Mouse (Mus musculus) liver, embryonic 11.5 days (tissue): ENCODE measurements around the gene Carmil1. TPM values are rescaled to one million over a fixed set of nuclear protein-coding genes. Genes with fewer than 3 reads are reported as not detected.

Experiments used
- ATAC-seq: fragments of 200-750 bp; cut with Nextera tagmentation; replicated peaks from 2 replicates; pipeline ENCODE4 v1.8.0; 2017; ENCODE audit warnings: moderate number of reproducible peaks, mild to moderate bottlenecking, moderate TSS enrichment, moderate library complexity; ENCODE audit not compliant: low FRiP score
- DNase-seq: peaks from one replicate; pipeline ENCODE4 v3.0.0-alpha.2; 2017; ENCODE audit warnings: low spot score
- H3K27ac ChIP-seq: fragments of 300-500 bp; sonication (generic); 2 replicates; pipeline ENCODE4 v1.5.1; 2014; ENCODE audit warnings: mild to moderate bottlenecking, low read depth, low read length, control low read depth
- H3K27me3 ChIP-seq: fragments of 300-500 bp; sonication (generic); replicated peaks from 2 replicates; pipeline ENCODE4 v1.6.1; 2014; ENCODE audit warnings: low read length, mixed read lengths; ENCODE audit not compliant: control insufficient read depth, insufficient read depth
- H3K36me3 ChIP-seq: fragments of 300-500 bp; sonication (generic); 2 replicates; pipeline ENCODE4 v1.6.1; 2014; ENCODE audit warnings: mild to moderate bottlenecking, low read length, moderate library complexity, mixed read lengths; ENCODE audit not compliant: control insufficient read depth, insufficient read depth
- H3K4me1 ChIP-seq: fragments of 300-500 bp; sonication (generic); replicated peaks from 2 replicates; pipeline ENCODE4 v1.6.1; 2014; ENCODE audit warnings: low read length, mixed read lengths; ENCODE audit not compliant: control insufficient read depth, insufficient read depth
- H3K4me2 ChIP-seq: fragments of 300-500 bp; sonication (generic); 2 replicates; pipeline ENCODE4 v1.6.1; 2014; ENCODE audit warnings: mild to moderate bottlenecking, control low read depth, moderate library complexity
- H3K4me3 ChIP-seq: fragments of 300-500 bp; sonication (generic); 2 replicates; pipeline ENCODE4 v1.5.1; 2014; ENCODE audit warnings: low read depth, low read length, control low read depth
- H3K9ac ChIP-seq: fragments of 300-500 bp; sonication (generic); 2 replicates; pipeline ENCODE4 v1.6.1; 2014; ENCODE audit warnings: low read depth, low read length, control low read depth
- H3K9me3 ChIP-seq: fragments of 300-500 bp; sonication (generic); 2 replicates; pipeline ENCODE4 v1.6.1; 2016; ENCODE audit warnings: low read length, inconsistent platforms, mixed read lengths; ENCODE audit not compliant: control insufficient read depth
- WGBS: fragments of 180-500 bp; shearing (Covaris S2); extraction: QIAGEN DNeasy Blood & Tissue Kit; methylation state at CpG from one replicate; pipeline ENCODE4 v1.1.7; 2014; 5-methylcytosine and 5-hydroxymethylcytosine counted together
- polyA plus RNA-seq: library from polyadenylated mRNA; unstranded; fragments of >200 nt; fragmentation: Nextera tagmentation; extraction: Ambion mirVana; gene quantifications from 2 replicates; pipeline ENCODE4 v1.2.1, GENCODE M21; 2014

Carmil1 gene
- polyA plus RNA-seq, 1 experiment from 2014 or later, result 18.6 TPM

DNA sequence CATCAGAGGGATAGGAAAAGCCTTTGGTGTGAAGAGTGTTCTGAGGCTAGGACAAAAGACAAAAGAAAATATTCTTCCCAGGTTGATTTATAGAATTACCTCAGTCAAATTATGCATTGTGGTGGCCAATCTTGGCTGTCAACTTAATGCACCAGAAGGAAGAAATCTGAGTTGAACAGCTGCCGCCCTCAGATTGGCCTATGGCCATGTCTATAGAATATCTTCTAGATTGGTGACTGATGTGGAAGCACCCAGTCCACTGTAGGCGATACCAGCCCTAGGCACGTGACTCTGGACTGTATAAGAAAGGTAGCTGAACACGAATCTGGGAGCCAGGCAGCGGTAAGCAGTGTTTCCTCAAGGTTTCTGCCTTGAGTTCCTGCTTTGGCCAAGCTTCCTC is 134.1 kb downstream of the Carmil1 start:
- no peak overlapping the region for H3K4me3 ChIP-seq
- no peaks in the 10 kb centered on the region for H3K36me3 ChIP-seq
- no peaks in the 10 kb centered on the region for H3K9me3 ChIP-seq
- H3K27ac ChIP-seq, result no peak overlapping the region
- DNase-seq, result no peak
- no peak overlapping the region for H3K4me2 ChIP-seq
- no peaks in the 10 kb centered on the region for H3K4me1 ChIP-seq
- 83% methylated on average over 5 of the region's 5 CpGs for WGBS
- H3K27me3 ChIP-seq, result no peaks in the 10 kb centered on the region
- H3K9ac ChIP-seq, result no peak overlapping the region
- ATAC-seq, result no peak

DNA sequence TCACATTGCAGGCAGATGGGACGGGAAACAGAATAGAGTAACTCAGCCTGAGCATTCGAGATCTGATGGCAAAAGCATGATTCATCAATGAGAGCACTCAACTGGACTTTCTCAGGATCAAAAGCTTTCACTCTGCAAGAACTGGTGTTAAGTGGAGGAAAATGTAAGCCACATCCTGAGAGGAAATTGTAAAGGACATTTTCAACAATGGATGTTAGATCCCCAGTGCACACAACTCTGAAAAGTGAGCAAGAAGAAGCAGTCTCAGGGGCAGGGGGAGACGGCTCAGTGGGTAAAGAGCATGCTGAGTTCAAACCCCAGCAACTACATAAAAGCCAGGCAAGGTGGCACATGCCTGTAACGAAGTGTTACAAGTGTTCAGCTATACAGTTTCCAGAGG is 135.7 kb downstream of the Carmil1 start:
- Histone ChIP-seq H3K9ac (no peak overlapping the region), H3K27me3 (no peaks in the 10 kb centered on the region), H3K27ac (no peak overlapping the region), H3K9me3 (no peaks in the 10 kb centered on the region), H3K4me3 (no peak overlapping the region), H3K4me1 (no peaks in the 10 kb centered on the region), H3K36me3 (no peaks in the 10 kb centered on the region), H3K4me2 (no peak overlapping the region)
- ATAC-seq, result no peak
- DNase-seq, result no peak
- 63% methylated on average over 4 of the region's 4 CpGs for WGBS

GRCm38 (mm10) chr13:24144141-24144540 is 136.5 kb downstream of the Carmil1 start:
- Histone ChIP-seq H3K4me2 (no peak overlapping the region), H3K27me3 (no peaks in the 10 kb centered on the region), H3K4me3 (no peak overlapping the region), H3K36me3 (no peaks in the 10 kb centered on the region), H3K4me1 (no peaks in the 10 kb centered on the region), H3K27ac (no peak overlapping the region), H3K9me3 (no peaks in the 10 kb centered on the region), H3K9ac (no peak overlapping the region)
- whole genome bisulfite sequencing, result 48% methylated on average over 2 of the region's 2 CpGs
- no peak for DNase-seq
- no peak for ATAC-seq

- Histone ChIP-seq H3K9ac (no peak overlapping the region), H3K27ac (no peak overlapping the region), H3K36me3 (no peaks in the 10 kb centered on the region), H3K27me3 (no peaks in the 10 kb centered on the region), H3K4me3 (no peak overlapping the region), H3K4me2 (no peak overlapping the region), H3K9me3 (no peaks in the 10 kb centered on the region), H3K4me1 (peaks cover 3% of the 10 kb centered on the region; the same call in 1 of the 2 replicates)
- ATAC-seq, result no peak
- 83% methylated on average over 5 of the region's 5 CpGs for WGBS
- no peak for DNase-seq
Measured at GRCm38 (mm10) chr13:24136836-24137235, 143.8 kb downstream of the Carmil1 start.

- Histone ChIP-seq H3K27me3 (no peaks in the 10 kb centered on the region), H3K4me1 (peaks cover 3% of the 10 kb centered on the region; the same call in 1 of the 2 replicates), H3K9me3 (no peaks in the 10 kb centered on the region), H3K36me3 (no peaks in the 10 kb centered on the region), H3K27ac (no peak overlapping the region), H3K9ac (no peak overlapping the region), H3K4me2 (no peak overlapping the region), H3K4me3 (no peak overlapping the region)
- peak; percentile 54; the same call in 1 of the 2 replicates for ATAC-seq
- DNase-seq, result no peak
- 56% methylated on average over 21 of the region's 21 CpGs for WGBS
Measured at GRCm38 (mm10) chr13:24135282-24136230, 145.0 kb downstream of the Carmil1 start.

GRCm38 (mm10) chr13:24132866-24133265 is 147.7 kb downstream of the Carmil1 start:
- Histone ChIP-seq H3K4me3 (no peak overlapping the region), H3K4me2 (no peak overlapping the region), H3K27me3 (no peaks in the 10 kb centered on the region), H3K9ac (no peak overlapping the region), H3K4me1 (peaks cover 3% of the 10 kb centered on the region; the same call in 1 of the 2 replicates), H3K36me3 (no peaks in the 10 kb centered on the region), H3K27ac (no peak overlapping the region), H3K9me3 (no peaks in the 10 kb centered on the region)
- DNase-seq (no peak), ATAC-seq (no peak)
- WGBS, result 76% methylated on average over 3 of the region's 3 CpGs

- ATAC-seq (no peak), DNase-seq (no peak)
- H3K9me3 ChIP-seq, result no peaks in the 10 kb centered on the region
- no peak overlapping the region for H3K4me2 ChIP-seq
- H3K36me3 ChIP-seq, result no peaks in the 10 kb centered on the region
- no peak overlapping the region for H3K9ac ChIP-seq
- peaks cover 3% of the 10 kb centered on the region; the same call in 1 of the 2 replicates for H3K4me1 ChIP-seq
- H3K27ac ChIP-seq, result no peak overlapping the region
- 62% methylated on average over 5 of the region's 5 CpGs for WGBS
- no peak overlapping the region for H3K4me3 ChIP-seq
- no peaks in the 10 kb centered on the region for H3K27me3 ChIP-seq
Measured at GRCm38 (mm10) chr13:24131319-24131718, 149.3 kb downstream of the Carmil1 start.

GRCm38 (mm10) chr13:24130741-24131140 is 149.9 kb downstream of the Carmil1 start:
- H3K9me3 ChIP-seq, result no peaks in the 10 kb centered on the region
- 87% methylated on average over 2 of the region's 2 CpGs for WGBS
- H3K27ac ChIP-seq, result no peak overlapping the region
- no peaks in the 10 kb centered on the region for H3K27me3 ChIP-seq
- DNase-seq (no peak), ATAC-seq (no peak)
- H3K4me2 ChIP-seq, result no peak overlapping the region
- H3K9ac ChIP-seq, result no peak overlapping the region
- H3K4me3 ChIP-seq, result no peak overlapping the region
- H3K36me3 ChIP-seq, result no peaks in the 10 kb centered on the region
- peaks cover under 1% of the 10 kb centered on the region; the same call in 1 of the 2 replicates for H3K4me1 ChIP-seq

DNA sequence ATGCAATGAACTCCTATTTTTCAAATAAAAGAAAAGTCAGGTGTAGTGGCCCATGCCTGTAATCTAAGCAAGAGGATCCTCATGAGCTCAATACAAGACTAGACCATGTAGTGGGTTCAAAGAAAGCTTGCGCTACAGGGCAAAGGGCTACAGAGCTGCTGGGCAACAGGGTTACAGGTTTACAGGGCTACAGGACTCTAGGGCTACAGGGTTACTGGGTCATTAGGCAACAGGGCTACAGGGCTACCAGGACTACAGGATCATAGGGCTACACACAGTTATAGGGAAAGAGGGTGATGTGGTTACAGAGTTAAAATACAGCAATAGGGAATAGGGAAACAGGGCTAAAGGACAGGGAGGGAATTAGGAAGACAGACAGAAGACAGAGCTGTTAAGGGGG is 151.9 kb downstream of the Carmil1 start:
- ATAC-seq (no peak), DNase-seq (no peak)
- 91% methylated on average over 1 of the region's 1 CpGs for WGBS
- H3K4me1 ChIP-seq, result no peaks in the 10 kb centered on the region
- H3K9ac ChIP-seq, result no peak overlapping the region
- H3K4me2 ChIP-seq, result no peak overlapping the region
- no peaks in the 10 kb centered on the region for H3K9me3 ChIP-seq
- H3K27ac ChIP-seq, result no peak overlapping the region
- no peak overlapping the region for H3K4me3 ChIP-seq
- no peaks in the 10 kb centered on the region for H3K36me3 ChIP-seq
- no peaks in the 10 kb centered on the region for H3K27me3 ChIP-seq
